Mouse (Mus musculus) liver, adult 2 months (tissue): ENCODE measurements at regions not wholly inside any gene's neighbourhood (a gene's known extent, or its start where the extent isn't known, plus 50 kb on each side); places are given as distances from the start of the nearest gene placed in this dataset.

Experiments used
- CTCF ChIP-seq: fragments of 200-500 bp; IDR thresholded peaks from 2 replicates; pipeline ENCODE4 v1.5.1; 2011; ENCODE audit warnings: low read depth, low read length, control low read depth
- POLR2A ChIP-seq: fragments of 200-500 bp; IDR thresholded peaks from 2 replicates; pipeline ENCODE4 v1.6.1; 2011; ENCODE audit warnings: low read length, control low read depth; ENCODE audit not compliant: insufficient read depth; ENCODE audit errors: extremely low read depth

- TF ChIP-seq CTCF (no peak), POLR2A (no peak)
These were observed 93.4 kb upstream of the Dlg1 start for GRCm38 (mm10) chr16:31569871-31570270.
